Mouse (Mus musculus): ENCODE data around the gene Hmgn3. TPM values are rescaled to one million over a fixed set of nuclear protein-coding genes. Genes with fewer than 3 reads are reported as not detected.
"Not testable (repeated sequence)": the region's sequence is repeated elsewhere in the genome, so short reads cannot be mapped to it uniquely, and the experiment has no call there.

Gene Hmgn3
- 130 and 135 TPM in 2 replicates for polyA plus RNA-seq (2014; fragmentation: Nextera tagmentation; extraction: Ambion mirVana)

DNA sequence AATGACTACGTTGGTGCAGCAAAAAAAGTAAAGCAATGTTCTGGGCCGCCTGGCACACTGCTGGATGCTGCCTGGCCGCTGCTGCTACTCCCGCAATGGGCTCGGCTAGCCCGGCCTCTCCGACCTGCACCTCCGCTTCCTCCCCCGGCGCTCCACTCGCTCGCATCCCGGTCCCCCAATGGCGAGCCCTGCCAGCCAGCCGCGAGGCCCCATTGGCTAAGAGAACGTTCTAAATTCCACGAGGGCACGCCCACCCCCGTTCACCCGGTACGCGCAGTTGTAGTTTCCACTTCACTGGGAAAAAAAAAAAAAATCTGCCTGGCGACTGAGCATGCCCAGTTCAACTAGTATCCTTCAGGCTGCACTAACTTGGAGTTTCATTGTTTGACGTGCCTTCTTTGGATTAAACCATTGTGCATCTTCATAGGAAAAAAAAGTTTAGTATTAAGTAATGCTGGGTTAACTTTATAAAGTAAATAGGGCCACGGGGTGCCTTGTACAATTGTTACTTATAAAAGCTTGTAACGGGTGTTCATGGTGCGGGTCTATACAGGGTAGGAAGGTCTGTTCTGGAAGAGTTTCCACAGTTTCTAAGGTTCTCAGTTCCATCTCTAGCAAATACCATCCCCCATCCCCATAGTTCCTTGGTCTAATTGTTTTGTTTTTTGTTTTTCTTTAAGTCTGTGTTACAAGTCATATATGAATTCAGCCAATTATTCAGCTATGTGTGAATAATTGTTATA lies at the start of gene Hmgn3:
TSS of gene Hmgn3 (minus strand) at position 240 of the 743 bp plus-strand sequence.
- H3K4me1 ChIP-seq (ENCODE audit: control insufficient read depth, insufficient read depth, low read length) = 0 out of 2 replicates have a peak, but pooled peaks cover 4% of the 10 kb centered on the region
- H3K27me3 ChIP-seq (ENCODE audit: control insufficient read depth, insufficient read depth, low read length) = no peaks in the 10 kb centered on the region
- no peaks in the 10 kb centered on the region for H3K9me3 ChIP-seq (ENCODE audit: control insufficient read depth, low read length)
- no peaks in the 10 kb centered on the region for H3K36me3 ChIP-seq (ENCODE audit: control insufficient read depth, insufficient read depth, low read length)
- 8% methylated on average over 28 of the region's 28 CpGs for WGBS
- H3K9ac ChIP-seq (replicated peaks; ENCODE audit: low read depth, low read length) = peak within 1 kb of the TSS; percentile 73
- peak within 1 kb of the TSS; percentile 69 for H3K27ac ChIP-seq (ENCODE audit: low read depth, low read length)
- peak; percentile 98 for ATAC-seq (ENCODE audit: low read depth)
- H3K4me3 ChIP-seq (ENCODE audit: low read depth, low read length) = peak within 1 kb of the TSS; percentile 59
- H3K4me2 ChIP-seq (ENCODE audit: low read depth, low read length) = peak within 1 kb of the TSS; percentile 98

DNA sequence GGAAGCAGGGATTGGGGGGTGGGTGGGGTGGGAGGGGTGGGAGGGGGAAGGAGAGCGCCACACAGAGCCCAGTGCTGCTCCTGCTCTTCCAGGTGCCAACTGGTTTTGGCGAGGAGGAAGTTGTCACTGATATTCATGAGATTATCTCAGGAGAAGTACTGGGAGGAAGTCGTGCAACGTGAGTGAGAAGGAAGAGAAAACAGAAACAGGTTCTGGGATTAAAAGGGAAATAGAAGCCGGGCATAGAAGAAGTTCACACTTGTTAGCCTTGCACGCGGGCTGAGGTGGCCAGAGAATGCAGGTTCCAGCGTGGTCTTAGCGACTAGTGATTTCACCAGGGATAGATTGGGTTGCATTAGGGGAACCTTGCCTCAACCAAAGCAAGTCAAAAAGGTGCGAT lies 49.3 kb upstream of the Hmgn3 start:
- Histone ChIP-seq H3K27ac (ENCODE audit: low read depth, low read length) (no peak overlapping the region), H3K4me1 (ENCODE audit: control insufficient read depth, insufficient read depth, low read length) (peaks cover 5% of the 10 kb centered on the region), H3K4me2 (ENCODE audit: low read depth, low read length) (no peak overlapping the region), H3K9ac (replicated peaks; ENCODE audit: low read depth, low read length) (no peak overlapping the region), H3K27me3 (ENCODE audit: control insufficient read depth, insufficient read depth, low read length) (no peaks in the 10 kb centered on the region), H3K9me3 (ENCODE audit: control insufficient read depth, low read length) (no peaks in the 10 kb centered on the region), H3K36me3 (ENCODE audit: control insufficient read depth, insufficient read depth, low read length) (no peaks in the 10 kb centered on the region), H3K4me3 (ENCODE audit: low read depth, low read length) (no peak overlapping the region)
- WGBS = 77% methylated on average over 10 of the region's 10 CpGs
- peak; percentile 55; the same call in 1 of the 2 replicates for ATAC-seq (ENCODE audit: low read depth)

DNA sequence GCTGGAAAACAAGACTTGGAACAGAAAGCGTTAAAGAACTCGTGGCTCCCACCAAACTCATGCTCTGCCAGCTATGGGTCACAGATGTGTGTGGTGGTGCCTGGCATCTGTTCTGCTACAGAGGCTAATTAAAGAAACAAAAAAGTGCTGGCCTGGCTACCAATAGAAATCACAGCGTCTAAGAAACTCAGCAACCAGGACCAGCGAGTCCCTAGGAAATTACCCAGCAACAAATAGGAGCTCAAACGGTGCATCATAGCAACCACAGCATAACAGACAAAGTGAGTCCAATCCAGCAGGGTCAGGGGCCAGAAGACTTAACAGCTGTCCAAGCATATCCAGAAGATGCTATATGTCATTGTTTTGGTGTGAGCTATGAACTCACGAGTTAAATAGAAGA lies 48.5 kb upstream of the Hmgn3 start:
- H3K4me2 ChIP-seq (ENCODE audit: low read depth, low read length) = no peak overlapping the region
- no peak overlapping the region for H3K27ac ChIP-seq (ENCODE audit: low read depth, low read length)
- H3K9ac ChIP-seq (replicated peaks; ENCODE audit: low read depth, low read length) = no peak overlapping the region
- no peaks in the 10 kb centered on the region for H3K27me3 ChIP-seq (ENCODE audit: control insufficient read depth, insufficient read depth, low read length)
- no peak overlapping the region for H3K4me3 ChIP-seq (ENCODE audit: low read depth, low read length)
- 25% methylated on average over 6 of the region's 6 CpGs for WGBS
- peak; percentile 58; the same call in 1 of the 2 replicates for ATAC-seq (ENCODE audit: low read depth)
- no peaks in the 10 kb centered on the region for H3K36me3 ChIP-seq (ENCODE audit: control insufficient read depth, insufficient read depth, low read length)
- peaks cover 5% of the 10 kb centered on the region for H3K4me1 ChIP-seq (ENCODE audit: control insufficient read depth, insufficient read depth, low read length)
- H3K9me3 ChIP-seq (ENCODE audit: control insufficient read depth, low read length) = no peaks in the 10 kb centered on the region

DNA sequence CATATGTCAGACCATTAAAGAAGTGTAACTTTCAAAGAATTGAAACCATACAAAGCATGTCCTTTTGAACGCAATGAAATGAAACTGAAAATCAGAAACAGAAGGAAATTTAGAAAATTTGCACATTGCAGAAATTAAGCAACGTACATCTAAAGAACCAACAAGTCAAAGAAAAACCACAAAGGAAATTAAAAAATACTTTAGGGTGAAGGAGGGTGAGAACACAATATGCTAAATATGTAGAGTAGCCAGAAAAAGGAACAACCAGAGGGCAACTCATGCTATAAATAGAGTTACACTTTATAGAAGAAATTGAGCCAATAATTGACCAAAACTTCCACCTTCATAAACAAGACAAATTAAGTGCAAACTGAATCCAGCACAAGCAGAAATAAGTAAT lies 41.3 kb upstream of the Hmgn3 start:
- no peak for ATAC-seq (ENCODE audit: low read depth)
- no peaks in the 10 kb centered on the region for H3K9me3 ChIP-seq (ENCODE audit: control insufficient read depth, low read length)
- no peak overlapping the region for H3K27ac ChIP-seq (ENCODE audit: low read depth, low read length)
- no peaks in the 10 kb centered on the region for H3K36me3 ChIP-seq (ENCODE audit: control insufficient read depth, insufficient read depth, low read length)
- WGBS = 83% methylated on average over 2 of the region's 2 CpGs
- H3K9ac ChIP-seq (replicated peaks; ENCODE audit: low read depth, low read length) = no peak overlapping the region
- no peaks in the 10 kb centered on the region for H3K27me3 ChIP-seq (ENCODE audit: control insufficient read depth, insufficient read depth, low read length)
- no peaks in the 10 kb centered on the region for H3K4me1 ChIP-seq (ENCODE audit: control insufficient read depth, insufficient read depth, low read length)
- no peak overlapping the region for H3K4me2 ChIP-seq (ENCODE audit: low read depth, low read length)
- H3K4me3 ChIP-seq (ENCODE audit: low read depth, low read length) = no peak overlapping the region

DNA sequence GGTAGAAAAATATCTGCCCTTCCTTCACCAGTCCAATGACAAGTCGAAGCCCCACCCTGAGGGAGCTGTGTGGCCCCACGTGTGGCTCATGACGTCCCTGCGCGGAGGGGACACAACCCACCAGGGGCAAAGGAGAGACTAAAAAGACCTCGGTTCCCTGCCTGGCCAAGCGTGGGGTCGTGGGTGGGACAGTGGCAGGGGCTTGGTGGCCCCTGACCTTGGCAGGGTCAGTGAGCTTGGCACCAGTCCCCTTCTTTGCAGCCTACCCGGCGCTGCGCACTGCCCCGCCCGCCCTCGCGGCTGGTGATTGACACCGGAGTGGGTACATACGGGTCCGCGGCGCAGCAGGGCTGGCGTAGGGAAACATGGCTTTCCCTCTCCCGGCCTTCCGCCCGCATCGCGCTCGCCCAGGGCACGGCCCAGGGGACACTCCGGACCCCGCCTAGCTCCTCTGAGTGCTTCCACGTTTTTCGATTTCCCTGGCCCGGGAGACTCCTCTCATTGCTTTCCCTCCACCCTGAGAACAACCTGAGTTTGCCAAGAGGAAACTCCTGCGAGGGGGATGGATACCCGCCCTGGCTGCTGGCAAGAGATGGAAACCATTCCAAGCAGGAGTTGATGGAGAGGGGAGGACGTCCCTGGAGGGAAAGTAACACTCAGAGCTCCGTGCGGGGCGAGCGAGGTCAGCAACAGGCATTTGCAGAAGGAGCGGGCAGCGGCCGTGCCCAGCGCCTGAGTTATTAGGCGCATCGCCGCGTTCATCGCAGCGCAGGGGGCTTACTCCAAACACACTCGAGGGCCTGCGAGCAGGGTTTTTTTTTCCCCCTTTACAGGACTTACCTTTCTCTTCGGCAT lies 667 bp downstream of the Hmgn3 start:
- Histone ChIP-seq H3K4me2 (ENCODE audit: low read depth, low read length) (peak overlapping the region; percentile 98), H3K9me3 (ENCODE audit: control insufficient read depth, low read length) (no peaks in the 10 kb centered on the region; the same call in 1 of the 2 replicates), H3K27me3 (ENCODE audit: control insufficient read depth, insufficient read depth, low read length) (no peaks in the 10 kb centered on the region), H3K36me3 (ENCODE audit: control insufficient read depth, insufficient read depth, low read length) (no peaks in the 10 kb centered on the region), H3K4me1 (ENCODE audit: control insufficient read depth, insufficient read depth, low read length) (0 out of 2 replicates have a peak, but pooled peaks cover 4% of the 10 kb centered on the region), H3K9ac (replicated peaks; ENCODE audit: low read depth, low read length) (peak overlapping the region; percentile 73), H3K4me3 (ENCODE audit: low read depth, low read length) (peak overlapping the region; percentile 59), H3K27ac (ENCODE audit: low read depth, low read length) (peak overlapping the region; percentile 69)
- ATAC-seq (ENCODE audit: low read depth) = peak; percentile 84
- 3% methylated on average over 52 of the region's 53 CpGs for WGBS

DNA sequence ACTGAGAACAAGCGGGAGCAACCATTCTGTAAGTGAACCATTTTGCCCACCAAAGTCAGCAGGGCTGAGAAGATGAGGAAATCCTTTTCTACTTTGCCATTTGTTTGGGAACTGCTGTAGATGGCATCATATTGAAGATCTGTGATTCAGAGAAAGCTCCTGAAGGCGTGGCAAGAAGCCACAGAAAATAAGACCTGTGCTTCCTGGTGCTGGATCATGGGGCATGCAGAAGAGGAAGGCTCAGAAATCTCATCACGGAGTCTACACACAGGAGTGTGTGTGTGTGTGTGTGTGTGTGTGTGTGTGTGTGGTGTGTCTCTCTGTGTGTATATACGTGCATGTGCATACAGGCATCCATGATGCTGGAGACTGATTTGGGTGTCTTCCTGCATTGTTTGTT lies 16.7 kb downstream of the Hmgn3 start:
- Histone ChIP-seq H3K4me2 (ENCODE audit: low read depth, low read length) (no peak overlapping the region), H3K9ac (replicated peaks; ENCODE audit: low read depth, low read length) (no peak overlapping the region), H3K4me1 (ENCODE audit: control insufficient read depth, insufficient read depth, low read length) (no peaks in the 10 kb centered on the region), H3K9me3 (ENCODE audit: control insufficient read depth, low read length) (no peaks in the 10 kb centered on the region), H3K36me3 (ENCODE audit: control insufficient read depth, insufficient read depth, low read length) (no peaks in the 10 kb centered on the region), H3K4me3 (ENCODE audit: low read depth, low read length) (no peak overlapping the region), H3K27ac (ENCODE audit: low read depth, low read length) (no peak overlapping the region), H3K27me3 (ENCODE audit: control insufficient read depth, insufficient read depth, low read length) (no peaks in the 10 kb centered on the region)
- no peak for ATAC-seq (ENCODE audit: low read depth)
- 93% methylated on average over 4 of the region's 4 CpGs for whole genome bisulfite sequencing

DNA sequence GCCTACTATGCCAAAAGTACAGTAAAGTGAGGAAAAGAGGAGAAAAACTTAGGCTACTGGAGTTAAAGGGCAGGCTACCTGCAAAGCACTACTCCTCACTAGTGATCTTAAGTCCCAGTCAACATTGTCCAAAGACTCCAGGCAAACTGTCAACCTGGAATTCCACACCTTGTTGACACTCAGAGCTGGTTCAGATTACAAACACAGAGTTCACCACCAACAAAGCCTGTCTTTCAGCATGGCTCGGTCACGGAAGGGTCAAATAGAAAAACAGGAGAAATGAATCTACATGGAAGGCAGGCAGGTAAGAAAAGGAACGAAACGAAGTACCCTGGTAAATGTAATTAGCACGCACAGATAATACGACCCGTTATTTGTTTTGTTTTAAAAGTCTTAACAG lies 18.6 kb downstream of the Hmgn3 start:
- WGBS = 72% methylated on average over 7 of the region's 7 CpGs
- Histone ChIP-seq H3K9ac (replicated peaks; ENCODE audit: low read depth, low read length) (no peak overlapping the region), H3K27me3 (ENCODE audit: control insufficient read depth, insufficient read depth, low read length) (no peaks in the 10 kb centered on the region), H3K4me2 (ENCODE audit: low read depth, low read length) (no peak overlapping the region), H3K36me3 (ENCODE audit: control insufficient read depth, insufficient read depth, low read length) (no peaks in the 10 kb centered on the region), H3K9me3 (ENCODE audit: control insufficient read depth, low read length) (no peaks in the 10 kb centered on the region), H3K4me3 (ENCODE audit: low read depth, low read length) (no peak overlapping the region), H3K4me1 (ENCODE audit: control insufficient read depth, insufficient read depth, low read length) (no peaks in the 10 kb centered on the region), H3K27ac (ENCODE audit: low read depth, low read length) (no peak overlapping the region)
- no peak for ATAC-seq (ENCODE audit: low read depth)

DNA sequence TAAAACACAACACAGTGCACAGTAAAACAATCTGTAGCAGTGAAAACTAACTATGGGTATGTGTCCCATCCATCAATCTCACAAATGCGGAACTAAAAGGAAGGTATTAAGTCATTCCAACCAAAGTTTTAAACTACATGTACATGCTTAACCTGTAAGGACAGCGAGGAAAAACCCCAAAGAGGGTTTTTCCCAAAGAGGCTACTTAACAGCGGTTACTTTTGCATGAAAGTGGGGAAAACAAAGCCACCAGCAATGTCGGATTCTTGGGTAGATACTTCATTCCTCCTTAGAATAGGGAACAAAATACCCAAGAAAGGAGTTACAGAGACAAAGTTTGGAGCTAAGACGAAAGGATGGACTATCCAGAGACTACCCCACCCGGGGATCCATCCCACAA lies 20.0 kb downstream of the Hmgn3 start:
- not testable (repeated sequence) for H3K27ac ChIP-seq (ENCODE audit: low read depth, low read length); H3K4me2 ChIP-seq (ENCODE audit: low read depth, low read length); H3K4me1 ChIP-seq (ENCODE audit: control insufficient read depth, insufficient read depth, low read length); H3K36me3 ChIP-seq (ENCODE audit: control insufficient read depth, insufficient read depth, low read length); H3K9ac ChIP-seq (replicated peaks; ENCODE audit: low read depth, low read length); ATAC-seq (ENCODE audit: low read depth); H3K27me3 ChIP-seq (ENCODE audit: control insufficient read depth, insufficient read depth, low read length); H3K4me3 ChIP-seq (ENCODE audit: low read depth, low read length); H3K9me3 ChIP-seq (ENCODE audit: control insufficient read depth, low read length)
- WGBS = 95% methylated on average over 6 of the region's 6 CpGs

DNA sequence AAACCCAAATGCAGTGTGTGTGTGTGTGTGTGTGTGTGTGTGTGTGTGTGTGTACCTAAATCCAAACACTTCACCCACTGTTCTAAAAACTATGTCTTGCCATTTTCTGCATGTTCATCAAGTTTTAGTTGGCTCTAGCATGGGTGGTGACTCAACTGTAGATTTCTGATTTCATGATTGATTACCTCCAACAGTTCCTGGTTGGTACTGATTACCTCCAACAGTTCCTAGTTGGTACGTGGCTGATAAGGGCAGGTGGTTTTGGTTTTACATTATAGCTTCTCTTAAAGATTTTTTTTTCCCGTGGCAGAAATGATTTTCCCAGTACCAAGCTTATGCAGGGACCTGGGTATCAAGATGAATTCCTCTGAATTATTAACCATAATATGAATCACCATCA lies 27.3 kb downstream of the Hmgn3 start:
- no peak overlapping the region for H3K27ac ChIP-seq (ENCODE audit: low read depth, low read length)
- H3K4me3 ChIP-seq (ENCODE audit: low read depth, low read length) = no peak overlapping the region
- 88% methylated on average over 2 of the region's 2 CpGs for WGBS
- no peaks in the 10 kb centered on the region for H3K36me3 ChIP-seq (ENCODE audit: control insufficient read depth, insufficient read depth, low read length)
- H3K9ac ChIP-seq (replicated peaks; ENCODE audit: low read depth, low read length) = no peak overlapping the region
- no peaks in the 10 kb centered on the region for H3K27me3 ChIP-seq (ENCODE audit: control insufficient read depth, insufficient read depth, low read length)
- no peaks in the 10 kb centered on the region for H3K4me1 ChIP-seq (ENCODE audit: control insufficient read depth, insufficient read depth, low read length)
- no peaks in the 10 kb centered on the region for H3K9me3 ChIP-seq (ENCODE audit: control insufficient read depth, low read length)
- no peak for ATAC-seq (ENCODE audit: low read depth)
- H3K4me2 ChIP-seq (ENCODE audit: low read depth, low read length) = no peak overlapping the region
